Mouse (Mus musculus): ENCODE results near the gene Dcpp3. TPM values are rescaled to one million over a fixed set of nuclear protein-coding genes. Genes with fewer than 3 reads are reported as not detected.

The Dcpp3 gene
- not detected for polyA plus RNA-seq (2014; fragmentation: Illumina TruSeq; extraction: RNeasy Lipid Tissue Mini Kit (QIAGEN cat#74804); ENCODE audit: low read depth, low replicate concordance)

DNA sequence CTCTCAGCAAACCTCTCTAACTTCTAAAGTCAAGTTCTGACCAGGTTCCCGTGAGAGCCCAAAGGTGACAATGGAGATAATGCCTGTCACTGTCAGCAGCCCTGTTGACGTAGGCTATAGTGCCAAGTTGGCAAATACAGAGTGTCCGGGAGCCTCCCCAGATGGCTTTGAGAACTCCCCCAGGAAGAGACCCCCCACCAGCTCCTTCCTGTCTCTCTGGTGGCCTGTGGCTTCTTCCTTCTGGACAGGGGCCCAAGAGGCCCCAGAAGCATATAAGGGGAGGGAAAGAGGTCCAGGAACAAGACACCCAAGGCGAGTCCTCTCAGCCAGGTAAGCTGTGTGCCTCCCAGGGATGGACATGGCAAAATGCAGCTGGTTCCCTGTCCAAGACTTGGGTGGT lies at the start of gene Dcpp3:
Gene Dcpp3 (plus strand): TSS at position 301 of the 400 bp plus-strand sequence.

DNA sequence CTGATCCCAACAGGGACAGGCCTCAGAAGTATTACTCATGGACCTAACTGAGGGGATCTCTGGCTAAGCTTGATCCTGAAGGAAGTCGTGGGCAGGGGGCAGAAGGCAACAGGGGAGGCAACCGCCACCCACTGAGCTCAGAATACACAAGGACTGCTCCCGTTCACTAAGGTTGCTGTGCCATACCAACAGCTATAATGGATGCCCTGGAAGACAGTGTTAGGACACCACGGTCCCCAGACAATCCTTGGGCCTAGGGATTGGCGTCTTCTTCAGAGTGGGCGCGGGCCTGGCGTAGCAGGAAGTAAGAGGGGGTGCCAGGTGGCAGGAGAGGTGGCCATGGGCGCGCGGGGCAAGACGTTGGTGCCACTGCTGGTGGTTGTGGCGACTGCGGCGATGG lies 49.5 kb upstream of the Dcpp3 start, which contains the start of gene Prss21:
Gene Prss21 (plus strand): TSS at position 301 of the 400 bp plus-strand sequence.

DNA sequence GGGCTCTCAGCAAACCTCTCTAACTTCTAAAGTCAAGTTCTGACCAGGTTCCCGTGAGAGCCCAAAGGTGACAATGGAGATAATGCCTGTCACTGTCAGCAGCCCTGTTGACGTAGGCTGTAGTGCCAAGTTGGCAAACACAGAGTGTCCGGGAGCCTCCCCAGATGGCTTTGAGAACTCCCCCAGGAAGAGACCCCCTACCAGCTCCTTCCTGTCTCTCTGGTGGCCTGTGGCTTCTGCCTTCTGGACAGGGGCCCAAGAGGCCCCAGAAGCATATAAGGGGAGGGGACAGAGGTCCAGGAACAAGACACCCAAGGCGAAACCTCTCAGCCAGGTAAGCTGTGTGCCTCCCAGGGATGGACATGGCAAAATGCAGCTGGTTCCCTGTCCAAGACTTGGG lies 36.7 kb upstream of the Dcpp3 start, which contains the start of the genes Dcpp1 and Dcpp2:
Gene Dcpp1 (plus strand): TSS at position 301 of the 400 bp plus-strand sequence.
Gene Dcpp2 (plus strand): TSS at position 305 of the 400 bp plus-strand sequence.

DNA sequence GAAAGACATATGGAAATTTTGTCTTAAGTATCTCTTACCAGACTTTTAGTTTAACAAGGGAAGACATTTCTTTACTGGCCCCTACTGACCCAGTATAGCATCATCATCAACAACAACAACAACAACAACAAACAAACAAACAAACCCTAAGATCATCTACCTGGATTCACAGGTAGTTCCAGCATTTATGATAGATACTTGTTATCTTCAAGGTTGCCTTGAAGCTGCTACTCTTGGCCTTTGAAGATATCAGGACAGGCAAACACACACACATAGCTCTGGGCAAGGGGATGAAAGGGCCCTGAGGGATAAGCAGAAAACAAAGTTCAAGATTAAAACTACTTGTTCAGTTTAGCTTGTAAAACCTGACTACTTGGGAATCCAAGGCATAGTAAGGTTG lies 24.1 kb downstream of the Dcpp3 start, which contains the start of gene Sbp:
Gene Sbp (plus strand): TSS at position 301 of the 400 bp plus-strand sequence.

DNA sequence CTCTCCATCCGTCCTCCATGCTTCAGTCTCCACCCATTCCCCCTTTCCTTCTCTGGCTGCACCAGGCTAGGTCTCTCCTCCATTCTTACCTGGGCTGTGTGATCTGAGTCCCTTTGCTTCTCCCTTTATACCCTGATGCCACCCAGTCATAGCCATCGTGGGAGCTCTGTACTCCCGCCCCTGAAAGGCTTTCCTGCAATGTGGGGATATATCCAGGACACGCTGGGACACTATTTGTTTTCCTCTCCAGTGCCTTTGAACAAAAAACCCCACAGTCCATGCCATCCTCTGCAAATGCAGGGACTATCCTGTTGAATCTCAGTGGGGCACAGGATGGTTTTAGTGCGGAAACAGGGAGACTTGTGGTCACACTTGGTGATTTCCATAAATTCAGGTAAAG lies 37.9 kb downstream of the Dcpp3 start, which contains the start of gene Sbpl:
Gene Sbpl (minus strand): TSS at position 101 of the 400 bp plus-strand sequence.

Other genes starting within 250 kb of the Dcpp3 start
- gene Hcfc1r1, start 243.9 kb upstream of the Dcpp3 start, polyA plus RNA-seq (2014; fragmentation: Illumina TruSeq; extraction: RNeasy Lipid Tissue Mini Kit (QIAGEN cat#74804); ENCODE audit: low read depth, low replicate concordance) = 6.7 TPM
- 0.82 TPM for gene Thoc6, start 243.6 kb upstream of the Dcpp3 start, polyA plus RNA-seq (2014; fragmentation: Illumina TruSeq; extraction: RNeasy Lipid Tissue Mini Kit (QIAGEN cat#74804); ENCODE audit: low read depth, low replicate concordance)
- gene Tnfrsf12a, start 240.0 kb upstream of the Dcpp3 start, polyA plus RNA-seq (2014; fragmentation: Illumina TruSeq; extraction: RNeasy Lipid Tissue Mini Kit (QIAGEN cat#74804); ENCODE audit: low read depth, low replicate concordance) = 0.85 TPM
- gene Cldn6, start 238.2 kb upstream of the Dcpp3 start, polyA plus RNA-seq (2014; fragmentation: Illumina TruSeq; extraction: RNeasy Lipid Tissue Mini Kit (QIAGEN cat#74804); ENCODE audit: low read depth, low replicate concordance) = not detected
- gene Cldn9, start 233.4 kb upstream of the Dcpp3 start, polyA plus RNA-seq (2014; fragmentation: Illumina TruSeq; extraction: RNeasy Lipid Tissue Mini Kit (QIAGEN cat#74804); ENCODE audit: low read depth, low replicate concordance) = not detected
- not detected for gene 1520401A03Rik, start 194.7 kb upstream of the Dcpp3 start, polyA plus RNA-seq (2014; fragmentation: Illumina TruSeq; extraction: RNeasy Lipid Tissue Mini Kit (QIAGEN cat#74804); ENCODE audit: low read depth, low replicate concordance)
- gene Pkmyt1, start 191.1 kb upstream of the Dcpp3 start, polyA plus RNA-seq (2014; fragmentation: Illumina TruSeq; extraction: RNeasy Lipid Tissue Mini Kit (QIAGEN cat#74804); ENCODE audit: low read depth, low replicate concordance) = 0.19 TPM
- 0.61 TPM for gene Paqr4, start 176.6 kb upstream of the Dcpp3 start, polyA plus RNA-seq (2014; fragmentation: Illumina TruSeq; extraction: RNeasy Lipid Tissue Mini Kit (QIAGEN cat#74804); ENCODE audit: low read depth, low replicate concordance)
- gene Kremen2, start 171.6 kb upstream of the Dcpp3 start, polyA plus RNA-seq (2014; fragmentation: Illumina TruSeq; extraction: RNeasy Lipid Tissue Mini Kit (QIAGEN cat#74804); ENCODE audit: low read depth, low replicate concordance) = not detected
- gene Flywch1, start 145.9 kb upstream of the Dcpp3 start, polyA plus RNA-seq (2014; fragmentation: Illumina TruSeq; extraction: RNeasy Lipid Tissue Mini Kit (QIAGEN cat#74804); ENCODE audit: low read depth, low replicate concordance) = 1.4 TPM
- gene Flywch2, start 131.4 kb upstream of the Dcpp3 start, polyA plus RNA-seq (2014; fragmentation: Illumina TruSeq; extraction: RNeasy Lipid Tissue Mini Kit (QIAGEN cat#74804); ENCODE audit: low read depth, low replicate concordance) = not detected
- 42.5 TPM for gene Srrm2, start 126.9 kb upstream of the Dcpp3 start, polyA plus RNA-seq (2014; fragmentation: Illumina TruSeq; extraction: RNeasy Lipid Tissue Mini Kit (QIAGEN cat#74804); ENCODE audit: low read depth, low replicate concordance)
- 9.9 TPM for gene Elob, start 88.3 kb upstream of the Dcpp3 start, polyA plus RNA-seq (2014; fragmentation: Illumina TruSeq; extraction: RNeasy Lipid Tissue Mini Kit (QIAGEN cat#74804); ENCODE audit: low read depth, low replicate concordance)
- not detected for gene Prss33, start 81.4 kb upstream of the Dcpp3 start, polyA plus RNA-seq (2014; fragmentation: Illumina TruSeq; extraction: RNeasy Lipid Tissue Mini Kit (QIAGEN cat#74804); ENCODE audit: low read depth, low replicate concordance)
- not detected for gene Prss32, start 73.6 kb upstream of the Dcpp3 start, polyA plus RNA-seq (2014; fragmentation: Illumina TruSeq; extraction: RNeasy Lipid Tissue Mini Kit (QIAGEN cat#74804); ENCODE audit: low read depth, low replicate concordance)
- gene Prss41, start 73.3 kb upstream of the Dcpp3 start, polyA plus RNA-seq (2014; fragmentation: Illumina TruSeq; extraction: RNeasy Lipid Tissue Mini Kit (QIAGEN cat#74804); ENCODE audit: low read depth, low replicate concordance) = not detected
- gene Prss21, start 49.4 kb upstream of the Dcpp3 start, polyA plus RNA-seq (2014; fragmentation: Illumina TruSeq; extraction: RNeasy Lipid Tissue Mini Kit (QIAGEN cat#74804); ENCODE audit: low read depth, low replicate concordance) = not detected
- gene Dcpp1, start 36.6 kb upstream of the Dcpp3 start, polyA plus RNA-seq (2014; fragmentation: Illumina TruSeq; extraction: RNeasy Lipid Tissue Mini Kit (QIAGEN cat#74804); ENCODE audit: low read depth, low replicate concordance) = not detected
- not detected for gene Dcpp2, start 36.6 kb upstream of the Dcpp3 start, polyA plus RNA-seq (2014; fragmentation: Illumina TruSeq; extraction: RNeasy Lipid Tissue Mini Kit (QIAGEN cat#74804); ENCODE audit: low read depth, low replicate concordance)
- not detected for gene Sbp, start 24.2 kb downstream of the Dcpp3 start, polyA plus RNA-seq (2014; fragmentation: Illumina TruSeq; extraction: RNeasy Lipid Tissue Mini Kit (QIAGEN cat#74804); ENCODE audit: low read depth, low replicate concordance)
- gene Sbpl, start 37.8 kb downstream of the Dcpp3 start, polyA plus RNA-seq (2014; fragmentation: Illumina TruSeq; extraction: RNeasy Lipid Tissue Mini Kit (QIAGEN cat#74804); ENCODE audit: low read depth, low replicate concordance) = not detected
- gene Prss30, start 63.1 kb downstream of the Dcpp3 start, polyA plus RNA-seq (2014; fragmentation: Illumina TruSeq; extraction: RNeasy Lipid Tissue Mini Kit (QIAGEN cat#74804); ENCODE audit: low read depth, low replicate concordance) = not detected
- gene Prss22, start 80.6 kb downstream of the Dcpp3 start, polyA plus RNA-seq (2014; fragmentation: Illumina TruSeq; extraction: RNeasy Lipid Tissue Mini Kit (QIAGEN cat#74804); ENCODE audit: low read depth, low replicate concordance) = not detected
- not detected for gene Prss27, start 120.7 kb downstream of the Dcpp3 start, polyA plus RNA-seq (2014; fragmentation: Illumina TruSeq; extraction: RNeasy Lipid Tissue Mini Kit (QIAGEN cat#74804); ENCODE audit: low read depth, low replicate concordance)
- gene Kctd5, start 156.0 kb downstream of the Dcpp3 start, polyA plus RNA-seq (2014; fragmentation: Illumina TruSeq; extraction: RNeasy Lipid Tissue Mini Kit (QIAGEN cat#74804); ENCODE audit: low read depth, low replicate concordance) = 7.5 TPM
- gene Pdpk1, start 233.5 kb downstream of the Dcpp3 start, polyA plus RNA-seq (2014; fragmentation: Illumina TruSeq; extraction: RNeasy Lipid Tissue Mini Kit (QIAGEN cat#74804); ENCODE audit: low read depth, low replicate concordance) = 17.7 TPM
- not detected for gene Amdhd2, start 246.3 kb downstream of the Dcpp3 start, polyA plus RNA-seq (2014; fragmentation: Illumina TruSeq; extraction: RNeasy Lipid Tissue Mini Kit (QIAGEN cat#74804); ENCODE audit: low read depth, low replicate concordance)

Measured in liver, adult 10 weeks (tissue).